Mouse (Mus musculus) CD4-positive, CD25-positive, alpha-beta regulatory T cell, adult 4 months (primary cell): Measurements from ENCODE around the gene Stk24. TPM values are rescaled to one million over a fixed set of nuclear protein-coding genes. Genes with fewer than 3 reads are reported as not detected.
A peak's percentile ranks its signal among the peaks of the same experiment; 100 is the strongest.

Experiments used
- ATAC-seq: one replicate; pipeline ENCODE4 v1.8.0; 2017
- polyA plus RNA-seq, 2 experiments: library from polyadenylated mRNA; unstranded; fragments of 100-300 nt; shearing (Covaris generic); gene quantifications; one replicate each; pipeline ENCODE4 v1.2.1; 2017

Stk24 gene
- polyA plus RNA-seq, 2 experiments from 2014 or later: 63.3 to 68.7 TPM

DNA sequence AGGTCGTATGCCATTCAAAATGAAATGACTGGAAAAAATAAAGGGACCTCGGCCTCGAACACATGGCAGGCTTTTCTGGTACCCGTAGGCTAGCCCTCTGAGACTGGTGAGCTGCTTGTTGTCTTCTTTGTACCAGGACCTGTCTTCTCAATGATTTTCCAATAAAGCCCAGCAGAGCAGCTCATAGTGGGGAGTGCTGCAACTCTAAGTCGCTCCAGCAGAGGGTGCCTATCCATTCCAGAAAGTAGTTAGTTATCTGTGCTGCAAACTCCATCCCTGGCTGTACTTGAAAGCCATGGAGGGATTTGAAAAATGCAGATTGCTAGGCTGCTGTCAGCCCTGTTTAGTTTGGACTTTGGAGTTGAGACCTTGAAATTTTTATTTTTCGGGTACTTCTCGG lies 120.0 kb downstream of the Stk24 start:
- peak; percentile 55 for ATAC-seq

- ATAC-seq: no peak
Observed at GRCm38 (mm10) chr14:121259332-121259731, 120.5 kb downstream of the Stk24 start.

GRCm38 (mm10) chr14:121256896-121257295 lies 122.9 kb downstream of the Stk24 start:
- no peak for ATAC-seq

GRCm38 (mm10) chr14:121255469-121255868 lies 124.3 kb downstream of the Stk24 start:
- ATAC-seq: no peak

GRCm38 (mm10) chr14:121254869-121255268 lies 124.9 kb downstream of the Stk24 start:
- no peak for ATAC-seq

DNA sequence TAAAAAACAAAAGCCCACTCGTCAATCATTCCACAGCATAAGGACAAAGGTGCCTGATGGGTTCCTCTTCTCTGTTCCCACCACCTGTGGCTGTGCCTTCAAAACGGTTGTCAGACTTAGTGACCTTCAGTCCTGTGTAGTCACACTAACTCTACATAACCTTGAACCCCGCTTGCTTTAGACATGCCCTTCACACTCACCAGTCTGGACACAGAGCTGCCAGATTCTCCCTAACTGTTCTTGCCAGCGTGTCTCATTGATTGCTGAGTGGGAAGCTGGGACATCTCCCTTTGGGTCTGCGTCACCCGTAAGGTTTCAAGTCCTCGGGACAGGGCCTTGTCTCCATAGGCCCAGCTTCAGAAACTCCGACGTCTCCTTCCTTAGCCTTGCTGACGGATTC lies 127.3 kb downstream of the Stk24 start:
- ATAC-seq: no peak

DNA sequence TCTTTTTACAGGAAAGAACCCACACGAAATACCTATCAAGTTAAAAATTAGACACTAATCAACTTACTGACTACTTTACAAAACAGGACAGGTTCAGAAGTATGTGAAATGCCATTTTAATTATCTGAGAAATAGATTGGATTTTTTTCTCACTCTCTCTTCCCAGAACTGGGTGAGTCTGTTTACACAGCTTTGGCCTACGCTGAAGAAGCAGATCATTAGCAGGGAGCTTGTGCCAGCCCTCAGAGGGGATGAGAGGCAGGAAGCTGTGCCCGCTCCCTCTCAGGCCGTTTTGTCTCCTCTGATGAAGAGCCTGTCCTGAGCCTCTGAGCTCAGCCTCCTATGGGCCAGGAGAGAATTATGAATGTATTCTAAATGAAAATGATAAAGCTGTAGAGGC lies 128.1 kb downstream of the Stk24 start:
- no peak for ATAC-seq

DNA sequence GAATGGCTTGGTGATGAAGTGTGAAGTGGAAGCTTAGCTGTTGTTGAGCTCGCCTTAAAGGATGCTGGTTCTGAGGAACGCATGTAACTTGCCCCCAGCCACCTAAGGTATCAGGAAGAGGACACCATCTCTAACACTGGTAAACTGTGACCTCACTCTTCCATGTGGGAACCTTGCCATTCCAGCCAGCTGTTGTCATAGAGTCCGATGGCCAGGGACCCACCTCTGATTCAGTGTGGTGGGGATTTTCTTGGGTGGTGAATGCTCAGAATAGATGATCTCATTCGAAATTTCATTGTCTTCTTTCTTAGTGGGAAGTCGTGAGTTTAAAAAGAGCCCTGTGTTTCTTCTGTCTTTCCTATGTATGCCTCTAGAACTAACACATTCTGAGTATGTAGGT lies 128.7 kb downstream of the Stk24 start:
- no peak for ATAC-seq

- ATAC-seq: no peak
Observed at GRCm38 (mm10) chr14:121248346-121248745, 131.5 kb downstream of the Stk24 start.

GRCm38 (mm10) chr14:121247287-121247686 lies 132.5 kb downstream of the Stk24 start:
- no peak for ATAC-seq

- ATAC-seq: no peak
Observed at GRCm38 (mm10) chr14:121246048-121246731, 133.6 kb downstream of the Stk24 start.

- ATAC-seq: no peak
Observed at GRCm38 (mm10) chr14:121244104-121244503, 135.7 kb downstream of the Stk24 start.

GRCm38 (mm10) chr14:121239386-121239785 lies 140.4 kb downstream of the Stk24 start:
- no peak for ATAC-seq

DNA sequence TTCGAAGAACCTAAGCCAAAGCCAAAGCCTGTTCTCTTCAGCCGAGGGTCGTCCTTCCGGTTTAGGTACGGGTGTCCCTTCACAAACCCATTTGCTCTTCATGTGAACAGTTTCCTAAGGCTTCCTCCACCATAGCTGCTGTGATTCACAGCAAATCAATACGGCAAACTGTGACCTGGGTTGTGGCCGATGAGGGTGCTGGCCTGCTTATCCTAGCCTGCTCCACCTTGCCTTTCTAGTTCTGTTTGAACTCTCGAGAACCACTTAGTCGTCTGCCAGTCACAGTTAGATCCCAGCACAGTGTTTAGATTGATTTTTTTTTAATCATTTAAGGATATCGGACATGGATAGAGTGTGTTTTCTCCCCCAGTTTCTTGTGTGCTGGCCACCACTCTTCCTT lies 141.1 kb downstream of the Stk24 start:
- no peak for ATAC-seq

- ATAC-seq: no peak
Observed at GRCm38 (mm10) chr14:121236736-121237135, 143.1 kb downstream of the Stk24 start.

Other genes starting within 250 kb of the Stk24 start
- under 1 TPM in 1 of 2 experiments, not detected in 1; 0.16 TPM for gene Slc15a1, start 125.2 kb upstream of the Stk24 start, polyA plus RNA-seq